Mouse (Mus musculus) cerebellum, postnatal 25 days (tissue): ENCODE results near the gene Cisd2.
A peak's percentile ranks its signal among the peaks of the same experiment; 100 is the strongest.

Experiments
- DNase-seq, 2 experiments: peaks; one replicate each; pipeline ENCODE4 v3.0.0; 2021; ENCODE audit warnings: mixed read lengths in 2 of 2

Cisd2 gene

DNA sequence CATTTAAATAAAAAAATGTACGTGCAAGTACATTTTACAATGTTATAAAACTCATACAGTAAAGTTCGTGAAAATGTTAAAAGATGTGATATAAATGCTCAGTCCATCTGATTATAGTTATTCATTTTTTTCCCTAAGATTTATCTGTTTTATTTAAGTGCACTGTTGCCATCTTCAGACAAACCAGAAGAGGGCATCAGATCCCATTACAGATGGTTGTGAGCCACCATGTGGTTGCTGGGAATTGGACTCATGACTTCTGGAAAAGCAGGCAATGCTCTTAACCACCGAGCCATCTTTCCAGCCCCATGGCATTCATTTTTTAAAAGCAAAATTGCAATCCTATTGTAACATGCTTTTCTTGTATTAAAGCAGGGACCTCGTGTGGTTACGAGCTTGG is 14.5 kb downstream of the Cisd2 start:
- DNase-seq: no peak

DNA sequence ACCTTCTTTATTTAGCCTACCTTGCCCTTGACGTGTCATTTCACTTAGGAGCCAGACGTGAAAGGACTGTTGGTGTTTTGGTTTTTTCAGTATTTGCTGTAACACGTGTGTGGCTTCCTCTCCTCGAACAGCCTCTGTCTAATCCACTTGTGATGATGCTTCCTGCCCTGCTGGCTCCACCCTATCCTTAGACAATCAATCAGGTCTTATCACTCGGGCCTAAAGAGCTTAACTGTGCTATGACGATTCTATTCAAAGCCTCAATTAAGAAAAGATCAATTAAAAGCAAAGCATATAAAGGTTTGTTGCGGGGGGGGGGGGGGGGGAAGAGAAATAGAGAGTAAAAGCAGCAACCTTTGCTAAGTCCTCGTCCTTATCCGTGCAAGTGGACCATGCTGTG is 16.4 kb downstream of the Cisd2 start:
- DNase-seq: no peak

DNA sequence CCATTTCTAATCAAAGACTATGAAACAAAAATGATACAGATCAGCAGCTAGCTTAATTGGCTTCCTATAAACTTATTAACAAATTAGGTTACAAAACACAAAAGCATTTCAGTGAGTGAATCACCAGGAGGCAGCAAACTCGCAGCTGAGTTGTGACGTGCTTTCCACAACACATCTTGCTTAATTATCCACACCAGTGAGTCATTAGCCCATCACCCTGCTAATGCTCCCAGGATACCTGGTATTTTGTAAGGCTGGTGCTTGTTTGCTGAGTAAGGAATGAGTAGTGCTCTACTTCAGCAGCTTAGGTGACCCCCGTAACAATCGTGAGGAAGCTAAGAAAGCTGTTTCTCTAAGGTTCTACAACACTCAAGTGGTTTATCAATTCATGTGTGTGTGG is 19.1 kb downstream of the Cisd2 start:
- no peak for DNase-seq

DNA sequence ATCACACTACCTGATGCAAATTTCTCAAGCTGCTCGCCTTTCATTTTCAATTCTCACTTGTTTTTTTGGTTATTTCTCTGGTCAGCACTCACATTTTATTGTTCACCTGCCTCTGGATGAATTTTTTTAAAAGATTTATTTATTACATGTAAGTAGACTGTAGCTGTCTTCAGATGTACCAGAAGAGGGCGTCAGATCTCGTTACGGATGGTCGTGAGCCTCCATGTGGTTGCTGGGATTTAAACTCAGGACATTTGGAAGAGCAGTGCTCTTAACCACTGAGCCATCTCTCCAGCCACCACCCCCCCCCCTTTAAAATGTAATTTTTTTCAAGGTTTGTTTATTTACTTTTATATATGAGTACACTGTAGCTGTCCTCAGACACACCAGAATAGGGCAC is 19.9 kb downstream of the Cisd2 start:
- DNase-seq: no peak

DNA sequence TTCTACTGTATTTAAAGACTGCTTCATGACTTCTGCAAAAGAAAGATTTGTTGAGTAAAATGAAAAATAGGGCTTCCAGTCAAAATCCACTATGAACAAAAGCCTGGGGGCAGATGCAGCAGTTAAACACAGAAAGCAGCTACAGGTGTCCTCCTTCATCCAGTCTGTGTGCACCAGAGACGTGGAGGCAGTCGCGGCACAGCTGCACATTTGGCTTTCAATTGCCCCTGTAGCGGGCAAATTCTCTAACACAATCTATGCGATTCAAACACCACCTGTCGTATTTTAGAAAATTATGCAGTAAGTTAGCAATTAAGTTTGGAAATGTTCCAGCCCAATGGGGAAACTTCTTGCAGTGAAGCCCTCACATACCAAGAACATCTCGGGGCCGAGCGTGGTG is 20.5 kb downstream of the Cisd2 start:
- no peak for DNase-seq

DNA sequence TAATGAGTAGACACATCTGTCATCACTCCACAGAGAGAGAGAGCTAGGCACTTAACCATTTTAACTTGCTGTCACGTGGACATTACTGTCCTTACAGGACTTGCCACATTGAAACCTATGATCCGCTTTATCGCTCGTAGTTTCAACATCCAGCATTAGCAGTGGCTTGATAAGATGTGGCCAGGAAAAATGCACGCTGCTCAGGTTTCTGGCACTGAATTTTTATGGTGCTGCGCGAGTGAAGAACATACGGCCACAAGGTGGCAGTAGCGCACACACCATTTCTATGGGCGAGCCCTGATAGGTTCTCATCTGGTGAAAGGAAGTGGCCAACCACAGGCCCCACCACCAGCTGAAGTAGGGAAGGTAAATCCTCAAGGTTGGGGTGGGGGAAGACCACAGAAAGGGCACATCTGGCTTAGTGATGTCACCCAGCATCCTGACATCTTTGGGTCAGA is 21.5 kb downstream of the Cisd2 start:
- peak; percentile 87 to 94 for DNase-seq

DNA sequence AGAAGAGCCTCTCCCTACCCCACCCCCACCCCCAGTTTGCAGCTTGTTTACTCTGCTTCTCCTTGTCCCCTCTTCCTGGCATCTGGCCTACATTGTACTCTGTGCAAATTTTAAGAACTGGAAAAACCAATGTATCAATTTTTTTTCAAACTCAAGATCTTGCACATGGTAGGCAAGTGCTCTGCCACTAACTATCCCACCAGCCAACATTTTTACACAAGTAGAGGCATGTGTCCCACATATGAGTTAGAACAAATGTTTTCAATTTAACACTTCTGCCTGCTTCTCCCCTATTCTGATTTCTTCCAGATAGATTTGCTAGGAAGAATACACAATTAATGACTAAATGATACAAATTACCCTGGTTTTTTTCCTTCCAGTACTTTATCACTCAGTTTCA is 26.6 kb downstream of the Cisd2 start:
- no peak for DNase-seq

GRCm38 (mm10) chr3:135396081-135396480 is 27.6 kb downstream of the Cisd2 start:
- DNase-seq: no peak

DNA sequence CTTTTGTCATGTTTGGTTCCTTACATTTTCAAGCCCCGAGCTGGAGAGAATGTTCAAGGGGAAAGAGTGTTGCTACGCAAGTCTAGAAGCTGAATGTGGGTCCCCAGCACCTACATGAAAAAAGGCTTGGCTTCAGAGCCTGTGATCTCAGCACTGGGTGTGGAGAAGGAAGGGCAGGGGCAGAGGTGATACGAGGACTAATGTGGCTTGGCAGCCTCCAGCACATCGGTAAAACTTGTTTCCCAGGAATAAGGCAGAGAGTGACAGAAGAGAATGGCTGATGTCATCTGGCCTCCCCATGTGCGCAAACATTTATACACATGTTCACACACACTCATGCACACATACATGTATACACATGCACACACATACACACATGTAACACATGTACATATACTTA is 28.6 kb downstream of the Cisd2 start:
- no peak for DNase-seq

DNA sequence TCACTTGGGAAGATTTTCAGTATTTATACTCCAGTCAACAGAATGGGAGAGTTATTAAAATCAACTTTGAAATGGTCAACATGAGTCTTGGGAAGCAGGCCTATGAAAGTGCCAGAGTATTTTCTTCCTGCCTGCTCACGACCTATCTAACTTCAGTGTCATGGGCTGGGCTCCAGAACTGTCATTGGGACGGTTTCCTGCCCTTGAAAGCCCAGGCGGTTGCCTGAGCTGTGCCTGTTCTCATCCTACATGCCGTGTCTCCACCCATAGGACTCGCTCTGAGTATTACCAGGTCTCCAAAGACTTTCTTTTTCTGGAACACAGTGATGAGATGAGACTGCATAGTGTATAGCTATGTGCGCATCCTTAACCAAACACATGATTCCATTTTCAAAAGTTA is 30.5 kb downstream of the Cisd2 start:
- no peak for DNase-seq

DNA sequence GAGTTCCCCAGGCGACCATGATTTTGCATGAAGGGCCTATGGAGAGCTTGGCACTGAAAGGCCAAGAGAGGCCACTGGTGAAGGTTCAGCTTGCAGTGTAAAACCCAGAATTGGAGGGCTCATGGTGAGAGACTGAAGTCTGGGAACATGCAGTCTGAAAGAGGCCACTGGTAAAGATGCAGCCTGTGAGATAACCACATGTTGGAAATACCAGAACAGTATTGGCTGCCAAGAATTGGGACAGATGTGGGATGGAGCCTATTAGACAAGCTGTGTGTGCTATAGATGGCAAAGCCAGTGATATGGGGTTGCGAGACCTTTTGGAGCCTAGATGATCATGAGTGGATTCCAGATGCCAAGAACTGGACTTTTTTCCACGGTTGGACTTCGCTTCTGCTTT is 43.9 kb downstream of the Cisd2 start:
- DNase-seq: no peak

GRCm38 (mm10) chr3:135377445-135377844 is 46.3 kb downstream of the Cisd2 start:
- DNase-seq: no peak

GRCm38 (mm10) chr3:135375836-135376235 is 47.9 kb downstream of the Cisd2 start:
- DNase-seq: no peak

DNA sequence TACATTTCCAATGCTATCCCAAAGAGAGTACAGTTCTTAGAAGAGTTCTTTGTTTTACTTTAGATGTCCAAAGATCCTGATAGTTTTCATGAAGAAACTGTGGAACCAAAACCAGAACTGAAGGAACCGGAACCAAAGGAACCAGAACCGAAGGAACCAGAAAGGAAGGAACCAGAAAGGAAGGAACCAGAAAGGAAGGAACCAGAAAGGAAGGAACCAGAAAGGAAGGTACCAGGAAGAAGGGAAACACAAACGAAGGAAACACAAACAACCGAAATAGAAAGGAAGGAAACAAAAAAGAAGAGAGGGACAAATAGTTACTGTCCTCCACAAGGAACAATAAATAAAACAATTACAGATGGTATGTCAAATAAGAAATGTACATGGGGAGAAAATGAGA is 66.3 kb downstream of the Cisd2 start:
- no peak for DNase-seq
